In genomic region chr11:102818121-102819020, GRCm38 (mm10) we compare ENCODE assay signal across 8 mouse cellular contexts. TPM values are rescaled to one million over a fixed set of nuclear protein-coding genes. Genes with fewer than 3 reads are reported as not detected.
DNase-seq lines count a peak whose midpoint lies in the region; ATAC-seq and TF ChIP-seq lines count a peak whose summit lies in the region.

No protein-coding gene starts in this region.

- no peak for TF ChIP-seq CTCF in layer of hippocampus, adult 2 months (conservative IDR thresholded peaks at IDR 0.05)

- no peak for DNase-seq in layer of hippocampus, adult 2 months (ENCODE audit: low spot score in 2 of 2)
- DNase-seq in layer of hippocampus, adult 8-10 months (ENCODE audit: low spot score in 2 of 2), result no peak
- peak; percentile 44 to 66 for DNase-seq in adrenal gland, postnatal 36 days
- peak; percentile 44 for DNase-seq in kidney, postnatal 14 days
- peak; percentile 27 for DNase-seq in thymus, postnatal 14 days
- DNase-seq in right cerebral cortex, postnatal 14 days, result no peak

- peak overlapping the region; percentile 68 for H3K27ac ChIP-seq in layer of hippocampus, adult 2 months
- peak overlapping the region; percentile 94 for H3K27ac ChIP-seq in midbrain, embryonic 12.5 days (replicated peaks)

- peaks cover 14% of the 10 kb centered on the region for H3K27me3 ChIP-seq in midbrain, embryonic 12.5 days

- H3K4me1 ChIP-seq in midbrain, embryonic 12.5 days, result peaks cover 31% of the 10 kb centered on the region

- ATAC-seq in granulocyte monocyte progenitor cell, adult 5-6 weeks (replicated peaks; ENCODE audit: poor library complexity, severe bottlenecking), result peak; percentile 25; the same call in 1 of the 2 replicates
- peak; percentile 72 for ATAC-seq in midbrain, embryonic 12.5 days (ENCODE audit: low FRiP score, low read depth)

- WGBS in midbrain, embryonic 12.5 days, result under 1% methylated on average over 67 of the region's 92 CpGs

- H3K4me2 ChIP-seq in midbrain, embryonic 12.5 days (replicated peaks), result peak overlapping the region; percentile 64

- peak overlapping the region; percentile 97 for H3K9ac ChIP-seq in midbrain, embryonic 12.5 days (replicated peaks)

- peak overlapping the region; percentile 63 for H3K4me3 ChIP-seq in layer of hippocampus, adult 2 months
- H3K4me3 ChIP-seq in midbrain, embryonic 12.5 days, result peak overlapping the region; percentile 95

- no peaks in the 10 kb centered on the region for H3K9me3 ChIP-seq in midbrain, embryonic 12.5 days

- no peaks in the 10 kb centered on the region for H3K36me3 ChIP-seq in midbrain, embryonic 12.5 days

RNA-seq across cellular contexts. Expression of gene Gjc1, which starts 1.1 kb away (rescaled TPM):
- total RNA-seq in layer of hippocampus, adult 2 months (2021), result 1 to 10 TPM; 4.7 TPM
- total RNA-seq in layer of hippocampus, adult 8-10 months (2022), result 1 to 10 TPM; 4.0 to 4.7 (median 4.1) TPM
- 10 to 100 TPM; 13.6 to 21.6 TPM for total RNA-seq in adrenal gland, postnatal 36 days (2021)
- total RNA-seq in granulocyte monocyte progenitor cell, adult 5-6 weeks (2014; fragmentation: Nextera tagmentation), result not detected in 2 replicates
- total RNA-seq in granulocyte monocyte progenitor cell, adult 5-6 weeks (2017), result not detected in 2 replicates
- 79.0 and 87.1 TPM in 2 replicates for polyA plus RNA-seq in midbrain, embryonic 12.5 days (2016; fragmentation: Nextera tagmentation; extraction: Ambion mirVana)

RNA-seq across cellular contexts. Expression of gene Higd1b, which starts 17.3 kb away (rescaled TPM):
- 1 to 10 TPM; 3.5 to 4.5 TPM for total RNA-seq in layer of hippocampus, adult 2 months (2021)
- 1 to 10 TPM; 5.1 to 7.3 (median 6.2) TPM for total RNA-seq in layer of hippocampus, adult 8-10 months (2022)
- 1 to 10 TPM; 1.7 to 2.6 TPM for total RNA-seq in adrenal gland, postnatal 36 days (2021)
- not detected in 2 replicates for total RNA-seq in granulocyte monocyte progenitor cell, adult 5-6 weeks (2014; fragmentation: Nextera tagmentation)
- not detected in 2 replicates for total RNA-seq in granulocyte monocyte progenitor cell, adult 5-6 weeks (2017)
- polyA plus RNA-seq in midbrain, embryonic 12.5 days (2016; fragmentation: Nextera tagmentation; extraction: Ambion mirVana), result not detected in 2 replicates

RNA-seq across cellular contexts. Expression of gene Adam11, which starts 57.1 kb away (rescaled TPM):
- 100 to 1,000 TPM; 192 to 212 TPM for total RNA-seq in layer of hippocampus, adult 2 months (2021)
- total RNA-seq in layer of hippocampus, adult 8-10 months (2022), result 100 to 1,000 TPM; 168 to 220 (median 192) TPM
- 1 to 10 TPM; 2.7 to 3.4 TPM for total RNA-seq in adrenal gland, postnatal 36 days (2021)
- total RNA-seq in granulocyte monocyte progenitor cell, adult 5-6 weeks (2014; fragmentation: Nextera tagmentation), result 9.4 TPM in 1 of 2 replicates, not detected in the other
- 0.17 TPM in 1 of 2 replicates, not detected in the other for total RNA-seq in granulocyte monocyte progenitor cell, adult 5-6 weeks (2017)
- 24.1 and 28.8 TPM in 2 replicates for polyA plus RNA-seq in midbrain, embryonic 12.5 days (2016; fragmentation: Nextera tagmentation; extraction: Ambion mirVana)

Comparison
In these comparisons a context has a peak if more than half of its experiments do, and no peak if none do; other contexts are left out.
1. DNase-seq: peak in adrenal gland, postnatal 36 days (2 of 2), kidney, postnatal 14 days (single experiment) and thymus, postnatal 14 days (single experiment); none in layer of hippocampus, adult 2 months (0 of 2), layer of hippocampus, adult 8-10 months (0 of 2) and right cerebral cortex, postnatal 14 days (single experiment).
2. RNA of gene Gjc1, which starts 1.1 kb away (total RNA-seq): 13.6 to 21.6 TPM in adrenal gland, postnatal 36 days, 4.7 TPM in layer of hippocampus, adult 2 months and 4.0 to 4.7 TPM in layer of hippocampus, adult 8-10 months; not detected in granulocyte monocyte progenitor cell, adult 5-6 weeks; every median in the first group is over 4 times any median in the second.
3. RNA of gene Adam11, which starts 57.1 kb away (total RNA-seq): 192 to 212 TPM in layer of hippocampus, adult 2 months and 168 to 220 TPM in layer of hippocampus, adult 8-10 months; 2.7 to 3.4 TPM in adrenal gland, postnatal 36 days and 0.17 to 9.4 TPM in granulocyte monocyte progenitor cell, adult 5-6 weeks; every median in the first group is over 10 times any median in the second.